Mouse (Mus musculus) myocyte (in vitro differentiated cells): Measurements from ENCODE around the gene Pfdn6.
A peak's percentile ranks its signal among the peaks of the same experiment; 100 is the strongest.

Experiments used
- CEBPB ChIP-seq: IDR thresholded peaks from 2 replicates; pipeline ENCODE4 v1.6.1; 2011; ENCODE audit warnings: mild to moderate bottlenecking, moderate library complexity; ENCODE audit not compliant: poor library complexity, insufficient read depth, severe bottlenecking
- E2F4 ChIP-seq: IDR thresholded peaks from one replicate; pipeline ENCODE4 v1.6.1; 2011; ENCODE audit warnings: mild to moderate bottlenecking, control low read depth, moderate library complexity; ENCODE audit not compliant: insufficient read depth
- MAX ChIP-seq: IDR thresholded peaks from one replicate; pipeline ENCODE4 v1.6.1; 2011; ENCODE audit warnings: low read depth, mild to moderate bottlenecking, control low read depth
- MYOD1 ChIP-seq, 3 experiments: IDR thresholded peaks; one replicate each; pipeline ENCODE4 v1.6.1; 2011; ENCODE audit warnings: control low read depth in 2 of 3, low read depth in 2 of 3, mild to moderate bottlenecking in 2 of 3, moderate library complexity in 1 of 3; ENCODE audit not compliant: insufficient read length in 2 of 3, control insufficient read depth in 1 of 3
- MYOG ChIP-seq, 3 experiments: IDR thresholded peaks; one replicate each; pipeline ENCODE4 v1.6.1; 2011; ENCODE audit warnings: control low read depth in 2 of 3, low read depth in 2 of 3, mild to moderate bottlenecking in 2 of 3; ENCODE audit not compliant: insufficient read length in 2 of 3, control insufficient read depth in 1 of 3, insufficient read depth in 1 of 3
- POLR2A ChIP-seq: IDR thresholded peaks from one replicate; pipeline ENCODE4 v1.6.1; 2011; ENCODE audit warnings: low read depth, mild to moderate bottlenecking, control low read depth, moderate library complexity; ENCODE audit not compliant: insufficient read length
- POLR2AphosphoS2 ChIP-seq: IDR thresholded peaks from one replicate; pipeline ENCODE4 v1.6.1; 2011; ENCODE audit warnings: low read depth, control low read depth; ENCODE audit not compliant: insufficient read length
- SRF ChIP-seq: IDR thresholded peaks from one replicate; pipeline ENCODE4 v1.6.1; 2011; ENCODE audit warnings: low read depth; ENCODE audit not compliant: control insufficient read depth, insufficient read length
- TCF3 ChIP-seq: IDR thresholded peaks from one replicate; pipeline ENCODE4 v1.6.1; 2011; ENCODE audit warnings: low read depth, control low read depth; ENCODE audit not compliant: insufficient read length
- USF1 ChIP-seq: IDR thresholded peaks from one replicate; pipeline ENCODE4 v1.6.1; 2011; ENCODE audit warnings: low read depth, mild to moderate bottlenecking, control low read depth, moderate library complexity

- TF ChIP-seq POLR2A (peak; percentile 37), MAX (no peak), CEBPB (no peak), MYOD1 (IDR thresholded peaks at IDR 0.05; ENCODE audit: control insufficient read depth in 1 of 3, insufficient read length in 2 of 3, low read depth in 2 of 3) (no peak), POLR2AphosphoS2 (no peak), SRF (no peak), E2F4 (no peak), USF1 (no peak), TCF3 (no peak), MYOG (IDR thresholded peaks at IDR 0.05; ENCODE audit: control insufficient read depth in 1 of 3, insufficient read depth in 1 of 3, insufficient read length in 2 of 3, low read depth in 2 of 3) (no peak)
Observed at GRCm38 (mm10) chr17:33953961-33954565, 13.9 kb upstream of the Pfdn6 start.
